Mouse (Mus musculus) cortical plate, adult 2 months (tissue): ENCODE measurements around the gene Impg1. TPM values are rescaled to one million over a fixed set of nuclear protein-coding genes. Genes with fewer than 3 reads are reported as not detected.

Source experiments
- H3K27ac ChIP-seq: fragments of 200-500 bp; 2 replicates; pipeline ENCODE4 v1.5.1; 2012; ENCODE audit warnings: low read length, control low read depth, inconsistent platforms; ENCODE audit not compliant: insufficient read depth
- H3K4me1 ChIP-seq: fragments of 200-500 bp; 2 replicates; pipeline ENCODE4 v1.6.1; 2011; ENCODE audit warnings: low read length; ENCODE audit not compliant: control insufficient read depth, insufficient read depth
- H3K4me3 ChIP-seq: fragments of 200-500 bp; 2 replicates; pipeline ENCODE4 v1.5.1; 2011; ENCODE audit warnings: mild to moderate bottlenecking, low read length, control low read depth; ENCODE audit not compliant: insufficient read depth
- CTCF ChIP-seq: fragments of 200-500 bp; IDR thresholded peaks from 2 replicates; pipeline ENCODE4 v1.5.1; 2011; ENCODE audit warnings: mild to moderate bottlenecking, control low read depth, low read length; ENCODE audit not compliant: insufficient read depth; ENCODE audit errors: extremely low read depth
- POLR2A ChIP-seq: fragments of 200-500 bp; IDR thresholded peaks from 2 replicates; pipeline ENCODE4 v1.6.1; 2011; ENCODE audit warnings: mild to moderate bottlenecking, low read length, control low read depth; ENCODE audit not compliant: insufficient read depth; ENCODE audit errors: extremely low read depth
- polyA plus RNA-seq: library from polyadenylated mRNA; depleted of rRNA; stranded (reverse); fragments of >200 nt; gene quantifications from 2 replicates; pipeline ENCODE4 v1.2.3, GENCODE M21; 2012

Gene Impg1
- polyA plus RNA-seq, 1 experiment, result 0.46 TPM

DNA sequence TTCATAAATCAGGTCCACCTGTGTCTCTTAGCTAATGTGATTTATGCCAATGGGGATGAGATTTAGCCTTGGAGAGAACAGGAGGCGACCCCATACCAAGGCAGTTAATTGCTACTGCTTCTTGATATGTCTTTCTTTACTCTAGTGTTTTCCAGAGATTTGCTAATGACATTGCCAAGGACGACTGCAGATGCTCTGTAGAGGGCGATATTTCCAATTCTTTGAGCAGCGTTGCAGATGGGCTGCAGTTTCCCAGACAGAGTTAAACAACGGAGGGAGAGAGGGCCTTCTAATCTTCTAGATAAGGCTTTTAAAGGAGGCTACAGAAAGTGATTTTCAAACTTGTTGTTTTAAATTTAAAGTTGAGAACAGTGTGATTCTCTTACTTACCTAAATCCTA is 78.8 kb downstream of the Impg1 start:
- Histone ChIP-seq H3K27ac (no peak overlapping the region), H3K4me1 (no peaks in the 10 kb centered on the region), H3K4me3 (no peak overlapping the region)
- TF ChIP-seq CTCF (peak; percentile 42), POLR2A (no peak)

DNA sequence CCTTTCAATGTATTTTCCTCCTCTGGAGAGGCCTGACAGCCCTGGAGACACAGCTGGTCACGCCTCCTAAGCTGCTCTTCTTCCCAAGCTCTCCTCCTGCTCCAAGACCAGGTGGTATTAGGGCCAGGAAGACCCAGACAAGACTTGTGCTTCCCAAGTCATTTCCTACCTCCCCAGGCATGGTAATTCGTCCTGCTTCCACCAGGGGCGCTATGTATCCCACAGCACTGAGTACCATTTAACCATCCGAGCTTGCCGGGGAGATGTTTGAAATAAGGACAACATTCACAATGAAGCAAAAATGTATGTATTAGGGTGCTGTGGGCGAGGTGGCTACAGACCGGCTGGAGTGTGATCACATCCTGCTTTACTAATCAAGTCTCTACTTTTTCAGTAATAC is 79.3 kb downstream of the Impg1 start:
- Histone ChIP-seq H3K27ac (no peak overlapping the region), H3K4me1 (no peaks in the 10 kb centered on the region), H3K4me3 (no peak overlapping the region)
- peak; percentile 54 for TF ChIP-seq CTCF
- TF ChIP-seq POLR2A, result no peak

DNA sequence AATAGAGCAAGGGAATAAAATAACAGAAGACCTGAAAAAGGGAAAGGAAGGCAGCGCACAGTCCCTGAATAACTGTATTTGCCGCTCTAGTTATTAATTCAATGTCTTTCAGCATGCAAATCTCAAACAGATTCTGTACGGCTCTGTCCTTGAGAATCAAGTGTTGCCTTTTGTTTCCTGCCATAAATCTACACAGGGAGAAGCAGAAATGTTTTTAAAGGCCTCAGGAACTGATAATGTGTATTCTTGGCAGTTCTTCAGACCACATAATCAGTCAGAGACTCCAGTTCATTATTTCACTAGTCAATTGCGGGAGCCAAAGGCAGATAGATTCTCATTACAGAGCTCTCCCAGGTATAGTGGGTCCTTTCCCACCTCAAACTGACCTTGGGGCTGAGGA is 82.6 kb downstream of the Impg1 start:
- Histone ChIP-seq H3K4me1 (no peaks in the 10 kb centered on the region), H3K27ac (no peak overlapping the region)
- no peak for TF ChIP-seq CTCF
- TF ChIP-seq POLR2A, result no peak

DNA sequence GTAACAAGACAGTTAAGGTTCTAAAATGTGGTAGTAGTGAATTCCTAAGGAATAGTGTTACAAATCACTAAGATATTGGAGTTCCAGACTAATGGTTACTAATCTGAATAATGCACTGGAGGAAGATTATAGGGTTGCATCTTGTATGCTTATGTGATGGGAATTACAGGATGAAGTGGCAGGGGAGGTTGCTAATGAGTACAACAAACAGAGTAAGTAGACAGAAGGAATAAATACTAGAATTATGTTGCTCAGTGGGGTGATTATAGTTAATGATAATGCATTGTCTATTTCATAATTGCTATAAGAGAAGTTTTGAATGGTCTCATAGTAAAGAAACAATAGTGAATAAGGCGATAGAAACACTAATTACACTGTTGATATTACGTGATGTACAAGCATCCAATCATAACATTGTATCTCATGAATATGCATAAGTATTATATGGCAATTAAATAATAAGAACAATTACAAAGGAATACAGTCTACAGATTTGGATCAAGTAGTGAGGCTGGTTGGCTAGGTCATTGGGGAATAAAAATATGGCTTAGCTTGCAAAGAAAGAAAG is 85.1 kb downstream of the Impg1 start:
- TF ChIP-seq CTCF (no peak), POLR2A (no peak)
- Histone ChIP-seq H3K4me1 (no peaks in the 10 kb centered on the region), H3K4me3 (no peak overlapping the region), H3K27ac (no peak overlapping the region)

More for the DNA sequence above, 82.6 kb downstream of the Impg1 start:
- no peak overlapping the region for H3K4me3 ChIP-seq

DNA sequence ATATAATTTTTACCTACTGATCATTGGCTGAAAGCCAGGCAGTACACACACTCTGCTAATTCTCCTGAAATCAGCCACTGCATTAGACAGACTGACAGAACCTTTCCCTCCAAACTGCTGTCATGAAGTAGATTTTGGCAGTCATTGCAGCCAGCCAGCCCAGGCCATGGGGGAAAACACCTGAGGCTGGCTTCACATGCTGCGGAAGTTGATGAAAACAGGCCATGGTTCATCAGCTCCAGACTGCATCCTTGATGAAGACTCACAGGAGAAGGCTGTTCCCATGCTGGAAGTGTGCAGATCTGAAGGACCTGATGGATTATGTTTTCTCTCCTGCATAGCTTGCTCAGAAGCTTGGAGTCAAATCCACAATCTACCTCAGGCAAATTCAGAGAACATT is 91.2 kb downstream of the Impg1 start:
- no peak for TF ChIP-seq POLR2A
- TF ChIP-seq CTCF, result no peak
- Histone ChIP-seq H3K4me3 (no peak overlapping the region), H3K4me1 (no peaks in the 10 kb centered on the region), H3K27ac (no peak overlapping the region)

DNA sequence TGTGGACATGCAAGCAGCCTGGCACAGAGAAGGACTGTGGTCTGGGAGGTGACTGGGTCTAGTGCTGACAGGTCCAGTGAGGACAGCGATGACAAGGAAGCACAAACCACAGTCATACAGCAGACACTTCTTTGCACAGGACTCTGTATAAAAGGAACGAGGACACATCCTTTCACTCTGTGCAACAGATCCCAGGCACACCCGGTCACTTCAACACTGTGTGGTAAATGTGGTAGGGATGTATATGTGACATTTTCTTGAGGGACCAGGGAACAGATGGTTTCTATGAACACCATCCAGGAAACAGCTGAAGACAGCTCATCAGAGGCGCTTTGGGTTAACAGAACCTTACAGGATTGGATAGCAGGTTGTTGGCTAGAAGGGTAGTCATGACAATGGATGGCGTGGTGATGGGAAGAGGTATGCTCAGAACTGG is 92.0 kb downstream of the Impg1 start:
- Histone ChIP-seq H3K4me1 (no peaks in the 10 kb centered on the region), H3K4me3 (no peak overlapping the region), H3K27ac (no peak overlapping the region)
- TF ChIP-seq CTCF (no peak), POLR2A (no peak)

DNA sequence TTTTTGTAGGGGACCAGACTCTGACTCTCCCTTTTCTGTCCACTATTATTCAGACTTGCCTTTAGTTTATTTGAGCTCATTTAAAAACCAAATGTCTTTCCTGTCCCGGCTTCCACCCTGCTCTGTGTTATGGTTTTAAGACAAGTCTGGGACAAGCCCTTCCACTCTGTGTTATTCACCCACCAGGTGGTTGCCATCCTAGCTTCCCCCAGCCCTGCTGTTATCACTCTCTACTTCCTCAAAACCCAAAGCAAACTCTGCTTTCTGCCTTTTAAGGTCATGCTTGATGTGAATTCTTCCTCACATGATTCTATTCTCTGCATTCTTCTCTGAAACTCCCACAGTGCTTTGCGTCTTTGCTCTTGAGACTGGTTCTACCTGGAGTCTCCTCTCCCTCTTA is 96.6 kb downstream of the Impg1 start:
- no peaks in the 10 kb centered on the region for H3K4me1 ChIP-seq
- TF ChIP-seq POLR2A (no peak), CTCF (no peak)

DNA sequence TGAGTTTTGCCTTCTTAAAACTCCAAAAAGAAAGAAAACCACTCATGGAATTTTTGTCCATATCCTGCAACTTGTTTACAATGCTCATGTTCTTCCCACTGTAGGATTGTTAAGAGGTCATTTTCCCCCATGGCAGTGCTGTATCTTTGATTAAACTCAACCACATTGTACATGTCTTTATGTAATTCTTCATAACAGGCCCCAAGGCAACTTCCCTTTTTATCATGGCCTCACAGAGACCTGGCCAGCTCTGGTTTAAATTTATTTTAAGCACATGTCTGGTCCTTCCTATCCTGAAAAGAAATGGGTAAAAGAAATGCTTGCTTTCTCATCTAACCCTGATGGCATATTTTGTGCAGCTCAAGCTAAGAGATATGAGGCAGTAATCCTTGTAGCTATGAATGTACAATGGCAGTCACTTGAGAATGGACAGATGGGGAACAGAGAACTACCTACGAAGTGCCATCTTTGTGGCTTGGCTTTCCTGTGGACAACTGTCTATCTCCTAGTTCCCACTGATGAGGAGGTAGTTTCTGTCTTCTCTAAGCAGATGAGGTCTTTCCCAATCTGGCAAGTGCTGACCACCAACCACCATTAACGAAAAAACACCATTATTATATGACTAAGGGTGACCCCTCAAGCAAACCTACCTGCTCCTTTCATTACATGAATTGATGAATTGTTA is 97.6 kb downstream of the Impg1 start:
- no peaks in the 10 kb centered on the region for H3K4me1 ChIP-seq
- no peak overlapping the region for H3K27ac ChIP-seq
- TF ChIP-seq CTCF, result no peak
- no peak for TF ChIP-seq POLR2A
- H3K4me3 ChIP-seq, result no peak overlapping the region

More for the DNA sequence above, 96.6 kb downstream of the Impg1 start:
- Histone ChIP-seq H3K4me3 (no peak overlapping the region), H3K27ac (no peak overlapping the region)

DNA sequence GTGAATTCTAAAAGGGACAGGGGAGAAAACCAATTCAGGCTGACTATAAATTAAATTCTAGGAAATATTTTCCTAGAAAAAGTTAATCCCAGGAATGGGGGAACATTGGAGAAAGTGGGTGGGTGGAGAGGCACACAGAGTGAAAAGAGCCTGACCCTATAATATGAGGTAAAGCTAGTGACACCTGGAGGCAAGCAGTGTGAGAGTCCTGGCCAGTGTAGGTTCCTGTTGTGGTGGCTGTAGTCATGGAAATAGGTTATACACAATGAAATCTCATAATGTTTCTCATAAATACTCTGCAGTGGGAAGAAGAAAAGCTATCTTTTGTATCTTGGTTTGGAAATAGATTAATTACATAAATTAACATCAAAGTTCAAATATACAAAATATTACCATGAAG is 105.2 kb downstream of the Impg1 start:
- Histone ChIP-seq H3K4me3 (no peak overlapping the region), H3K4me1 (no peaks in the 10 kb centered on the region), H3K27ac (no peak overlapping the region)
- TF ChIP-seq CTCF, result no peak
- TF ChIP-seq POLR2A, result no peak

DNA sequence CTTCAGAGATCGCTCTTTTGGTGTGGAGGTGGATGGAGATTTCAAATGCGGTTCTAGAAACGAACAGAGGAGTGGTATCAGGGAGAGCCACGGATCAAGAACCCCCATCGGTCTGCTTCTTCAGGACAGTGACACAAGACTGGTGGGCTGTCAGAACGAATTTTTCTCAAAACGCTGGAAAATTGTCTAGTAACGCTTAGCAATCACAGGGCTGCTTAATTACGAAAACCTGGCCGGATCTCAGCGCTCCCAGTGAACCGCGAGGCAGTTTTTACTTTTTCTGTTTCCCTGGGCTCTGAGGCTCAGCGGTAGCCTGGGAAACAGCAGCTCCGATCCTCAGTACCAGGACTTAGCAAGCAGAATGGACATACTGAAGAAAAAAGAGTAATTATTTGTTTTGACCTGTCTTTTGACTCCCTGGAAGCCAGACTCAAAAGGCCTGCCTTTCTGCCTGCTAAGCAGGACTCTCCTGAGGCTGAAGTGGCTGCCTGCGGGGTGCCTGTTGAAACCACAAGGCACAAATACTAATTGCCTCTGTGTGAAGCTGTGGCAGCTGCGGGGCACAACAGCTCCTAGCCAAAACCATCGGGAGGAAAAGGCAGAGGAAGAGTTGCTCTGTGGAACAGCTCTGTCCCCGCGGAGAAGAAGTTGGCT is 113.5 kb downstream of the Impg1 start:
- Histone ChIP-seq H3K4me1 (no peaks in the 10 kb centered on the region), H3K4me3 (no peak overlapping the region), H3K27ac (no peak overlapping the region)
- no peak for TF ChIP-seq POLR2A
- TF ChIP-seq CTCF, result no peak
